Mouse (Mus musculus): ENCODE data around the gene Cdc20b. TPM values are rescaled to one million over a fixed set of nuclear protein-coding genes. Genes with fewer than 3 reads are reported as not detected.

The Cdc20b gene
- polyA plus RNA-seq, 1 experiment from 2014 or later = not detected

- Histone ChIP-seq H3K4me1 (no peaks in the 10 kb centered on the region), H3K27ac (no peak overlapping the region), H3K4me3 (replicated peaks) (no peak overlapping the region), H3K9me3 (replicated peaks) (no peaks in the 10 kb centered on the region), H3K36me3 (no peaks in the 10 kb centered on the region), H3K4me2 (no peak overlapping the region), H3K9ac (no peak overlapping the region), H3K27me3 (no peaks in the 10 kb centered on the region)
- ATAC-seq (replicated peaks; ENCODE audit: low FRiP score) = no peak
- 89% methylated on average over 9 of the region's 9 CpGs for WGBS
Measured at GRCm38 (mm10) chr13:113079021-113079420, 44.1 kb downstream of the Cdc20b start.

GRCm38 (mm10) chr13:113082101-113082500 lies 47.2 kb downstream of the Cdc20b start:
- 80% methylated on average over 1 of the region's 1 CpGs for WGBS
- H3K4me1 ChIP-seq = no peaks in the 10 kb centered on the region
- H3K36me3 ChIP-seq = no peaks in the 10 kb centered on the region
- H3K27ac ChIP-seq = no peak overlapping the region
- no peaks in the 10 kb centered on the region for H3K27me3 ChIP-seq
- no peak for ATAC-seq (replicated peaks; ENCODE audit: low FRiP score)
- H3K4me2 ChIP-seq = no peak overlapping the region
- no peaks in the 10 kb centered on the region for H3K9me3 ChIP-seq (replicated peaks)
- no peak overlapping the region for H3K9ac ChIP-seq
- H3K4me3 ChIP-seq (replicated peaks) = no peak overlapping the region

- no peak for ATAC-seq (replicated peaks; ENCODE audit: low FRiP score)
- Histone ChIP-seq H3K36me3 (no peaks in the 10 kb centered on the region), H3K9me3 (replicated peaks) (no peaks in the 10 kb centered on the region), H3K9ac (no peak overlapping the region), H3K4me3 (replicated peaks) (no peak overlapping the region), H3K27me3 (no peaks in the 10 kb centered on the region), H3K4me1 (no peaks in the 10 kb centered on the region), H3K4me2 (no peak overlapping the region), H3K27ac (no peak overlapping the region)
- 83% methylated on average over 5 of the region's 5 CpGs for WGBS
Measured at GRCm38 (mm10) chr13:113084732-113085131, 49.8 kb downstream of the Cdc20b start.

- H3K9ac ChIP-seq = no peak overlapping the region
Measured at GRCm38 (mm10) chr13:113087226-113088017, 52.5 kb downstream of the Cdc20b start.

GRCm38 (mm10) chr13:113090489-113090888 lies 55.6 kb downstream of the Cdc20b start:
- 27% methylated on average over 8 of the region's 8 CpGs for WGBS
- no peak for ATAC-seq (replicated peaks; ENCODE audit: low FRiP score)
- Histone ChIP-seq H3K9me3 (replicated peaks) (no peaks in the 10 kb centered on the region), H3K9ac (no peak overlapping the region), H3K27ac (no peak overlapping the region), H3K4me1 (no peaks in the 10 kb centered on the region), H3K27me3 (no peaks in the 10 kb centered on the region), H3K36me3 (no peaks in the 10 kb centered on the region), H3K4me3 (replicated peaks) (no peak overlapping the region), H3K4me2 (no peak overlapping the region)

More at GRCm38 (mm10) chr13:113087226-113088017, 52.5 kb downstream of the Cdc20b start:
- Histone ChIP-seq H3K4me2 (no peak overlapping the region), H3K27ac (no peak overlapping the region), H3K27me3 (no peaks in the 10 kb centered on the region), H3K9me3 (replicated peaks) (no peaks in the 10 kb centered on the region), H3K36me3 (no peaks in the 10 kb centered on the region), H3K4me1 (no peaks in the 10 kb centered on the region), H3K4me3 (replicated peaks) (no peak overlapping the region)
- 81% methylated on average over 13 of the region's 13 CpGs for WGBS
- no peak for ATAC-seq (replicated peaks; ENCODE audit: low FRiP score)

GRCm38 (mm10) chr13:113094618-113095017 lies 59.7 kb downstream of the Cdc20b start:
- Histone ChIP-seq H3K9me3 (replicated peaks) (no peaks in the 10 kb centered on the region), H3K27me3 (no peaks in the 10 kb centered on the region), H3K36me3 (no peaks in the 10 kb centered on the region), H3K9ac (no peak overlapping the region), H3K4me3 (replicated peaks) (no peak overlapping the region), H3K4me2 (no peak overlapping the region), H3K27ac (no peak overlapping the region), H3K4me1 (no peaks in the 10 kb centered on the region)
- no peak for ATAC-seq (replicated peaks; ENCODE audit: low FRiP score)
- WGBS = 58% methylated on average over 1 of the region's 1 CpGs

- Histone ChIP-seq H3K4me3 (replicated peaks) (no peak overlapping the region), H3K36me3 (no peaks in the 10 kb centered on the region), H3K4me2 (no peak overlapping the region), H3K4me1 (no peaks in the 10 kb centered on the region), H3K9ac (no peak overlapping the region), H3K27ac (no peak overlapping the region), H3K9me3 (replicated peaks) (no peaks in the 10 kb centered on the region), H3K27me3 (no peaks in the 10 kb centered on the region)
- ATAC-seq (replicated peaks; ENCODE audit: low FRiP score) = no peak
- WGBS = 75% methylated on average over 3 of the region's 3 CpGs
Measured at GRCm38 (mm10) chr13:113097011-113097410, 62.1 kb downstream of the Cdc20b start.

- no peaks in the 10 kb centered on the region for H3K27me3 ChIP-seq
- H3K4me2 ChIP-seq = no peak overlapping the region
- no peak overlapping the region for H3K27ac ChIP-seq
- H3K36me3 ChIP-seq = no peaks in the 10 kb centered on the region
- H3K9ac ChIP-seq = no peak overlapping the region
- no peaks in the 10 kb centered on the region for H3K4me1 ChIP-seq
- H3K4me3 ChIP-seq (replicated peaks) = no peak overlapping the region
- 89% methylated on average over 2 of the region's 2 CpGs for WGBS
- no peaks in the 10 kb centered on the region for H3K9me3 ChIP-seq (replicated peaks)
- no peak for ATAC-seq (replicated peaks; ENCODE audit: low FRiP score)
Measured at GRCm38 (mm10) chr13:113098406-113098805, 63.5 kb downstream of the Cdc20b start.

- Histone ChIP-seq H3K27ac (no peak within 1 kb of the TSS), H3K4me1 (no peaks in the 10 kb centered on the region), H3K9ac (no peak within 1 kb of the TSS), H3K27me3 (no peaks in the 10 kb centered on the region), H3K9me3 (replicated peaks) (no peaks in the 10 kb centered on the region), H3K4me2 (no peak within 1 kb of the TSS), H3K36me3 (no peaks in the 10 kb centered on the region), H3K4me3 (replicated peaks) (no peak within 1 kb of the TSS)
- 89% methylated on average over 6 of the region's 6 CpGs for WGBS
- no peak for ATAC-seq (replicated peaks; ENCODE audit: low FRiP score)
Measured at GRCm38 (mm10) chr13:113100879-113101278, 66.0 kb downstream of the Cdc20b start, which contains the start of gene Gzma. Gzma (minus strand) TSS chr13:113100981.

GRCm38 (mm10) chr13:113101804-113102203 lies 66.9 kb downstream of the Cdc20b start:
- no peak overlapping the region for H3K4me3 ChIP-seq (replicated peaks)
- no peak overlapping the region for H3K27ac ChIP-seq
- 81% methylated on average over 10 of the region's 10 CpGs for WGBS
- H3K9ac ChIP-seq = no peak overlapping the region
- no peak overlapping the region for H3K4me2 ChIP-seq
- ATAC-seq (replicated peaks; ENCODE audit: low FRiP score) = no peak
- H3K36me3 ChIP-seq = no peaks in the 10 kb centered on the region
- no peaks in the 10 kb centered on the region for H3K4me1 ChIP-seq
- no peaks in the 10 kb centered on the region for H3K9me3 ChIP-seq (replicated peaks)
- no peaks in the 10 kb centered on the region for H3K27me3 ChIP-seq

- H3K9me3 ChIP-seq (replicated peaks) = no peaks in the 10 kb centered on the region
- H3K27me3 ChIP-seq = no peaks in the 10 kb centered on the region
- WGBS = 92% methylated on average over 10 of the region's 10 CpGs
- H3K4me2 ChIP-seq = no peak overlapping the region
- H3K4me3 ChIP-seq (replicated peaks) = no peak overlapping the region
- no peaks in the 10 kb centered on the region for H3K4me1 ChIP-seq
- no peak for ATAC-seq (replicated peaks; ENCODE audit: low FRiP score)
- no peak overlapping the region for H3K27ac ChIP-seq
- H3K9ac ChIP-seq = no peak overlapping the region
- no peaks in the 10 kb centered on the region for H3K36me3 ChIP-seq
Measured at GRCm38 (mm10) chr13:113104759-113105158, 69.8 kb downstream of the Cdc20b start.

- no peaks in the 10 kb centered on the region for H3K36me3 ChIP-seq
- 54% methylated on average over 4 of the region's 4 CpGs for WGBS
- no peak overlapping the region for H3K4me2 ChIP-seq
- no peak overlapping the region for H3K9ac ChIP-seq
- H3K9me3 ChIP-seq (replicated peaks) = no peaks in the 10 kb centered on the region
- H3K4me1 ChIP-seq = no peaks in the 10 kb centered on the region
- H3K4me3 ChIP-seq (replicated peaks) = no peak overlapping the region
- ATAC-seq (replicated peaks; ENCODE audit: low FRiP score) = no peak
- no peak overlapping the region for H3K27ac ChIP-seq
- H3K27me3 ChIP-seq = no peaks in the 10 kb centered on the region
Measured at GRCm38 (mm10) chr13:113118977-113119376, 84.1 kb downstream of the Cdc20b start.

Measured in kidney, embryonic 15.5 days (tissue).